24 mouse cellular contexts compared by ENCODE assay signal in genomic region chr6:21909720-21910119, GRCm38 (mm10). TPM values are rescaled to one million over a fixed set of nuclear protein-coding genes. Genes with fewer than 3 reads are reported as not detected.
"Had no signal": no experiment of that assay in that cellular context is flagged by ENCODE, and none has a peak within 500 bp of the region (broad histone marks: within the 10 kb centered on the region; RNA-seq: fewer than 3 reads in every experiment).

No protein-coding gene starts in this region.

- H3K36me3 ChIP-seq: heart, embryonic 10.5 days; heart, embryonic 12.5 days; hindbrain, embryonic 10.5 days; hindbrain, embryonic 12.5 days; intestine, embryonic 15.5 days; kidney, embryonic 15.5 days; limb, embryonic 13.5 days; limb, embryonic 15.5 days; liver, embryonic 12.5 days had no signal

- H3K4me3 ChIP-seq: gastrocnemius, adult 2 months; heart, embryonic 10.5 days; heart, embryonic 12.5 days; hindbrain, embryonic 10.5 days; hindbrain, embryonic 12.5 days; intestine, embryonic 15.5 days; kidney, embryonic 15.5 days; left cerebral cortex, adult 2 months; limb, embryonic 13.5 days; limb, embryonic 15.5 days; liver, embryonic 12.5 days had no signal

- H3K4me2 ChIP-seq: heart, embryonic 12.5 days; hindbrain, embryonic 12.5 days; hindbrain, embryonic 14.5 days; intestine, embryonic 15.5 days; kidney, embryonic 15.5 days; limb, embryonic 13.5 days; limb, embryonic 15.5 days; liver, embryonic 12.5 days had no signal

- DNase-seq: gastrocnemius, adult 2 months; gastrocnemius, postnatal 10 days; gastrocnemius, postnatal 25 days; heart, adult 18-20 months; heart, postnatal 10 days; heart, postnatal 4 days; kidney, adult 18-20 months; kidney, adult 9 months; kidney, postnatal 14 days; kidney, postnatal 36 days; left cerebral cortex, postnatal 4 days had no signal

- H3K27me3 ChIP-seq: heart, embryonic 12.5 days; hindbrain, embryonic 12.5 days; intestine, embryonic 15.5 days; kidney, embryonic 15.5 days; limb, embryonic 13.5 days; limb, embryonic 15.5 days; liver, embryonic 12.5 days had no signal

RNA-seq across cellular contexts. Expression of gene Tspan12, which starts 57.4 kb away (rescaled TPM):
- total RNA-seq: granulocyte monocyte progenitor cell, adult 5-6 weeks had no signal
- polyA plus RNA-seq: inflammation-experienced regulatory T-cells, adult 6 months had no signal
